Mouse (Mus musculus) forebrain, postnatal 0 days (tissue): Measurements from ENCODE around the gene Rb1. TPM values are rescaled to one million over a fixed set of nuclear protein-coding genes. Genes with fewer than 3 reads are reported as not detected.

Experiments used
- ATAC-seq: fragments of 200-750 bp; cut with Nextera tagmentation; 2 replicates; pipeline ENCODE4 v1.8.0; 2017; ENCODE audit warnings: mild to moderate bottlenecking, moderate library complexity
- DNase-seq: peaks from one replicate; pipeline ENCODE4 v3.0.0-alpha.2; 2015
- H3K27ac ChIP-seq: fragments of 300-500 bp; sonication (generic); 2 replicates; pipeline ENCODE4 v1.5.1; 2014; ENCODE audit warnings: low read depth, mild to moderate bottlenecking, antibody characterized with exemption, low read length, moderate library complexity, mixed read lengths
- H3K27me3 ChIP-seq: fragments of 300-500 bp; sonication (generic); 2 replicates; pipeline ENCODE4 v1.6.1; 2014; ENCODE audit warnings: mild to moderate bottlenecking, low read length, mixed read lengths; ENCODE audit not compliant: insufficient read depth
- H3K36me3 ChIP-seq: fragments of 300-500 bp; sonication (generic); 2 replicates; pipeline ENCODE4 v1.6.1; 2014; ENCODE audit warnings: mild to moderate bottlenecking, moderate library complexity; ENCODE audit not compliant: insufficient read depth
- H3K4me1 ChIP-seq: fragments of 300-500 bp; sonication (generic); 2 replicates; pipeline ENCODE4 v1.6.1; 2014; ENCODE audit warnings: antibody characterized with exemption; ENCODE audit not compliant: insufficient read depth
- H3K4me2 ChIP-seq: fragments of 300-500 bp; sonication (generic); 2 replicates; pipeline ENCODE4 v1.6.1; 2014; ENCODE audit warnings: low read depth, mild to moderate bottlenecking, moderate library complexity
- H3K4me3 ChIP-seq: fragments of 300-500 bp; sonication (generic); 2 replicates; pipeline ENCODE4 v1.5.1; 2014; ENCODE audit warnings: low read depth, low read length, mixed read lengths
- H3K9ac ChIP-seq: fragments of 300-500 bp; sonication (generic); 2 replicates; pipeline ENCODE4 v1.6.1; 2014; ENCODE audit warnings: mild to moderate bottlenecking
- H3K9me3 ChIP-seq: fragments of 300-500 bp; sonication (generic); 2 replicates; pipeline ENCODE4 v1.6.1; 2016; ENCODE audit warnings: low read length
- CTCF ChIP-seq: sonication (generic); IDR thresholded peaks from 2 replicates; pipeline ENCODE4 v1.5.1; 2016; ENCODE audit warnings: antibody characterized with exemption, control low read depth, low read depth
- WGBS: fragments of 180-500 bp; shearing (Covaris S2); extraction: QIAGEN DNeasy Blood & Tissue Kit; methylation state at CpG from one replicate; pipeline ENCODE4 v1.1.7; 2014; 5-methylcytosine and 5-hydroxymethylcytosine counted together
- polyA plus RNA-seq: library from polyadenylated mRNA; unstranded; fragments of >200 nt; fragmentation: Nextera tagmentation; extraction: Ambion mirVana; gene quantifications from 2 replicates; pipeline ENCODE4 v1.2.1, GENCODE M21; 2015
- total RNA-seq: library from RNA; depleted of rRNA; stranded (reverse); fragments of >200 nt; gene quantifications from 2 replicates; pipeline ENCODE4 v1.2.3, GENCODE M21; 2014

Gene Rb1
- total and polyA plus RNA-seq, 2 experiments from 2014 or later = 20.6 to 37.9 TPM

GRCm38 (mm10) chr14:73323965-73324364 lies 1.7 kb downstream of the Rb1 start:
- TF ChIP-seq CTCF = no peak
- Histone ChIP-seq H3K9ac (no peak overlapping the region), H3K27ac (no peak overlapping the region), H3K4me3 (no peak overlapping the region), H3K36me3 (0 out of 2 replicates have a peak, but pooled peaks cover 3% of the 10 kb centered on the region), H3K4me2 (no peak overlapping the region), H3K27me3 (no peaks in the 10 kb centered on the region), H3K4me1 (0 out of 2 replicates have a peak, but pooled peaks cover 13% of the 10 kb centered on the region), H3K9me3 (no peaks in the 10 kb centered on the region)
- DNase-seq (no peak), ATAC-seq (no peak)
- WGBS = 34% methylated on average over 2 of the region's 2 CpGs

GRCm38 (mm10) chr14:73322142-73322541 lies 3.5 kb downstream of the Rb1 start:
- Histone ChIP-seq H3K4me2 (no peak overlapping the region), H3K9me3 (no peaks in the 10 kb centered on the region), H3K27me3 (no peaks in the 10 kb centered on the region), H3K4me1 (0 out of 2 replicates have a peak, but pooled peaks cover 13% of the 10 kb centered on the region), H3K36me3 (0 out of 2 replicates have a peak, but pooled peaks cover 3% of the 10 kb centered on the region), H3K4me3 (no peak overlapping the region), H3K27ac (no peak overlapping the region), H3K9ac (no peak overlapping the region)
- DNase-seq (no peak), ATAC-seq (no peak)
- TF ChIP-seq CTCF = no peak
- WGBS = 88% methylated on average over 3 of the region's 3 CpGs

DNA sequence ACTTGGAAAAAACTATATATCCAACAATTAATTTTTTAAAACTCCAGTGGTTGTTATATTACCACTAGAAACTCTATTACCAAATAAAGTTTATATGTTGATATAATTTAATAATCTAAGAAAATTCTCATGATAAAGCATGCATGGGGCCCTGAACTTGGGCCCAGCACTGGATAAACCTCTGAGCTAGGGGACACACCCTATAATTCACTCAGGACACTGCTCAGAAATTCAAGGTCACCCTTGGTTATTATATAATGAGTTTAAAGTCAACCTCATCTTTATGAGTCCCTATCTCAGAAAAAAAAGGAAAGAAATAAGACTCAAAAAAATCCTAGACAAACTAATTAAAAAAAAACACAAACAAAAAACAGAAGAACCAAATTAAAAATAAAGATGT lies 8.7 kb downstream of the Rb1 start:
- 0 out of 2 replicates have a peak, but pooled peaks cover 3% of the 10 kb centered on the region for H3K36me3 ChIP-seq
- H3K4me3 ChIP-seq = no peak overlapping the region
- no peaks in the 10 kb centered on the region for H3K27me3 ChIP-seq
- H3K27ac ChIP-seq = no peak overlapping the region
- H3K4me1 ChIP-seq = no peaks in the 10 kb centered on the region
- TF ChIP-seq CTCF = no peak
- no peak overlapping the region for H3K9ac ChIP-seq
- DNase-seq = no peak
- H3K4me2 ChIP-seq = no peak overlapping the region
- H3K9me3 ChIP-seq = no peaks in the 10 kb centered on the region
- no peak for ATAC-seq

DNA sequence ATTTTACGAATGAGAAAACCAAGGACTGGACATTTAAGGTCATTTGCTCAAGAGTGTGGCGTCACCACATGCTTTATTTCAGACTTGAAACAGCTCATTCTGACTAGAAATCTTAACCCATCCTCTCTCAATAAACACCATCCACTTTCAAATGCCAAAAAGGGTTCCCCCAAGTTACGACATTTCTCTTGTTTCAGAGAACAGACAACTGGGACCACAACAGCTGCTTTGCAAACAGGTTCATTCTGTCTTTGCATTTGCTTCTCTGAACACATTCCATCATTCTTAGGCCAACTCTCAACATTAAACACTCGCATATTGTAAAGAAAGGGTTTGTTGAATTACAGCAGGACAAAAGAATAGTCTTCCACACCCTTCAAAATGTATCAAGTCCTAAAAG lies 11.8 kb downstream of the Rb1 start:
- no peak overlapping the region for H3K4me3 ChIP-seq
- ATAC-seq (no peak), DNase-seq (no peak)
- H3K4me1 ChIP-seq = no peaks in the 10 kb centered on the region
- TF ChIP-seq CTCF = no peak
- no peaks in the 10 kb centered on the region for H3K27me3 ChIP-seq
- H3K4me2 ChIP-seq = no peak overlapping the region
- 78% methylated on average over 4 of the region's 4 CpGs for WGBS
- no peak overlapping the region for H3K27ac ChIP-seq
- no peaks in the 10 kb centered on the region for H3K36me3 ChIP-seq
- H3K9me3 ChIP-seq = no peaks in the 10 kb centered on the region
- H3K9ac ChIP-seq = no peak overlapping the region

- DNase-seq (no peak), ATAC-seq (no peak; the same call in 1 of the 2 replicates)
- Histone ChIP-seq H3K9ac (no peak overlapping the region), H3K27me3 (no peaks in the 10 kb centered on the region), H3K9me3 (no peaks in the 10 kb centered on the region), H3K36me3 (no peaks in the 10 kb centered on the region), H3K4me2 (no peak overlapping the region), H3K4me3 (no peak overlapping the region), H3K4me1 (no peaks in the 10 kb centered on the region), H3K27ac (no peak overlapping the region)
- TF ChIP-seq CTCF = no peak
- 68% methylated on average over 5 of the region's 5 CpGs for WGBS
Measured at GRCm38 (mm10) chr14:73313396-73313795, 12.2 kb downstream of the Rb1 start.

GRCm38 (mm10) chr14:73312909-73313308 lies 12.7 kb downstream of the Rb1 start:
- Histone ChIP-seq H3K27me3 (no peaks in the 10 kb centered on the region), H3K4me3 (no peak overlapping the region), H3K27ac (no peak overlapping the region), H3K9ac (no peak overlapping the region), H3K36me3 (no peaks in the 10 kb centered on the region), H3K9me3 (no peaks in the 10 kb centered on the region), H3K4me2 (no peak overlapping the region), H3K4me1 (no peaks in the 10 kb centered on the region)
- ATAC-seq = no peak
- no peak for TF ChIP-seq CTCF
- no peak for DNase-seq
- WGBS = 74% methylated on average over 5 of the region's 5 CpGs

DNA sequence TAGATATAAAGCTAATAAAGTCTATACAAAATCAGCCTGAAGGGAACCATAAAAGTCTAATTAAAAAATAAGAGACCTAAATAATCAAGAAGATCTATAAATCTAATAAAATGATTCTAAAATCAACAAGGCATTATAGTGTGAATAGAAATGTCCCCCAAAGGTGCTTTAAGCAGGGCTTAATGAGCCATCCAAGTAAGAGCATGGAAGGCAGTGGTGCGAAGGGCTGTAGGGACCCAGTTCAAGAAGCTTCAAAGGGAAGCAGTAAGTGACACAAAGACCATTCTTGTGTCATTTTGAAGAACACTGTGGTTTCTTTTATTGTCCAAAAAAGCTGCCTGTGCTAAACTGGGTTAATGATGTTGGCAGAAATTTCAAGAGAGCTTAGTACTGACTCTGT lies 18.1 kb downstream of the Rb1 start:
- Histone ChIP-seq H3K4me3 (no peak overlapping the region), H3K4me2 (no peak overlapping the region), H3K9me3 (no peaks in the 10 kb centered on the region), H3K4me1 (no peaks in the 10 kb centered on the region), H3K27ac (no peak overlapping the region), H3K27me3 (no peaks in the 10 kb centered on the region), H3K9ac (no peak overlapping the region), H3K36me3 (no peaks in the 10 kb centered on the region)
- 56% methylated on average over 1 of the region's 1 CpGs for WGBS
- DNase-seq (no peak), ATAC-seq (no peak)
- TF ChIP-seq CTCF = no peak

- ATAC-seq = peak; percentile 43; the same call in 1 of the 2 replicates
- no peak overlapping the region for H3K27ac ChIP-seq
- no peaks in the 10 kb centered on the region for H3K9me3 ChIP-seq
- peak; percentile 85 for TF ChIP-seq CTCF
- no peak overlapping the region for H3K9ac ChIP-seq
- WGBS = 46% methylated on average over 3 of the region's 3 CpGs
- DNase-seq = peak; percentile 82
- no peaks in the 10 kb centered on the region for H3K4me1 ChIP-seq
- H3K27me3 ChIP-seq = no peaks in the 10 kb centered on the region
- no peak overlapping the region for H3K4me2 ChIP-seq
- no peaks in the 10 kb centered on the region for H3K36me3 ChIP-seq
- no peak overlapping the region for H3K4me3 ChIP-seq
Measured at GRCm38 (mm10) chr14:73303193-73303592, 22.4 kb downstream of the Rb1 start.
